Mouse (Mus musculus) layer of hippocampus, adult 2 months (tissue): ENCODE results near the gene Zfp68. TPM values are rescaled to one million over a fixed set of nuclear protein-coding genes. Genes with fewer than 3 reads are reported as not detected.

Source experiments
- DNase-seq, 2 experiments: peaks; one replicate each; pipeline ENCODE4 v3.0.0; 2022; ENCODE audit warnings: low spot score in 2 of 2
- H3K27ac ChIP-seq: fragments of 200-600 bp; 2 replicates; pipeline ENCODE4 v1.8.1; 2022
- H3K4me3 ChIP-seq: fragments of 200-600 bp; 2 replicates; pipeline ENCODE4 v1.8.1; 2022; ENCODE audit warnings: mild to moderate bottlenecking
- CTCF ChIP-seq: fragments of 200-600 bp; conservative IDR thresholded peaks from 2 replicates; pipeline ENCODE4 v1.8.1; 2022; ENCODE audit warnings: antibody characterized with exemption, mild to moderate bottlenecking, moderate library complexity
- long read RNA-seq, 2 experiments: library from polyadenylated mRNA; stranded (forward); transcript quantifications; one replicate each; pipeline ENCODE4 v2.0.0; 2021; ENCODE audit warnings: borderline mapping rate in 2 of 2
- total RNA-seq, 2 experiments: library from RNA; stranded (reverse); gene quantifications; 2 replicates each; pipeline ENCODE4 v1.2.3; 2021

The Zfp68 gene
- 10 to 100 TPM; 30.1 to 31.3 TPM for total RNA-seq
- long read RNA-seq, experiment 1, full-length matches to known transcripts = 33 of 35 reads
- long read RNA-seq, experiment 1, partial matches to known transcripts = 0 of 35 reads
- long read RNA-seq, experiment 1, other reads (novel, unspliced or antisense) = 2 of 35 reads
- long read RNA-seq, experiment 2, full-length matches to known transcripts = 50 of 59 reads
- long read RNA-seq, experiment 2, partial matches to known transcripts = 3 of 59 reads
- long read RNA-seq, experiment 2, other reads (novel, unspliced or antisense) = 6 of 59 reads

- peak within 1 kb of the TSS; percentile 99 for H3K4me3 ChIP-seq
- TF ChIP-seq CTCF = peak; percentile 74
- H3K27ac ChIP-seq = peak within 1 kb of the TSS; percentile 97
- DNase-seq = peak; percentile 89 to 96
Measured at GRCm38 (mm10) chr5:138619211-138620128, at the start of gene Zfp68. Gene Zfp68 (minus strand): TSS chr5:138619761.

DNA sequence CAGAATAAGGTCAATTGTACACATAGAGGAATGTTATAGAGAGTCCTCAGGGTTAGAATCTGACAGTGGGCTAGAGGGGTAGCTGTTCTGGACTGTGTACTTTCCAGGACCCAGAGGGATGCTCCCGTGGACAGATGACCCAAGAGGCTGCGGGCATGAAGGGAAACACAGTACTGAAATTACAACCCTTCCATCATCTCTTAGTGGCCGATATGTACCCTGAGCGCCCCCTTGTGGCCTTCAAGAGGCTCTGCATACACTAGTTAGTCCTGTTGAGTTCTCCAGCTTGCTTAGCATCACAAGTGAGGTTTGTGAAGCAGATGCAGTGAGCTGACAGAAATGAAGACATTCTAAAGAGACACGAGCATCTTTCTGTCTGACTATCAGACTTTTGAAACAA is 39.4 kb upstream of the Zfp68 start:
- peak; percentile 6 to 48 for DNase-seq
- H3K4me3 ChIP-seq = no peak overlapping the region
- TF ChIP-seq CTCF = peak; percentile 89
- H3K27ac ChIP-seq = no peak overlapping the region

DNA sequence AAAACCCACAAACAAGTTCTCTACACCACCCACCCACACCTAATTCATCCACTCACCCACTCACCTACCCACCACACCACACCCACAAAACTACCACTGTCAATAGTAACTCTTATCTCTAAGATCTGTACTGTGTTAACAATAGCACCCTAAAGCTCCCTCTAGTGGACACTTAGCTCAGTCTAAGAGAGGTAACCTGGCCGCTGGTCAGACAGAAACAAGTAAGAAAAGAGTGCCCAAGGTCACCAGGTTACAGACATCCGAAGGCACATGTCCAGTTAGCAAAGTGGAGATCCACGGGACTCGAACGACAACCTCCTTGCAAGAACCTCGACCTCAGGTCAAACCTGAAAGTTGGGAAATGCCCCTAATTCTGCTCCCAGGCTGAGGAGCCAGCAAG is 38.3 kb upstream of the Zfp68 start:
- peak; percentile 84 for TF ChIP-seq CTCF
- peak; percentile 37 to 41 for DNase-seq
- no peak overlapping the region for H3K27ac ChIP-seq
- no peak overlapping the region for H3K4me3 ChIP-seq

DNA sequence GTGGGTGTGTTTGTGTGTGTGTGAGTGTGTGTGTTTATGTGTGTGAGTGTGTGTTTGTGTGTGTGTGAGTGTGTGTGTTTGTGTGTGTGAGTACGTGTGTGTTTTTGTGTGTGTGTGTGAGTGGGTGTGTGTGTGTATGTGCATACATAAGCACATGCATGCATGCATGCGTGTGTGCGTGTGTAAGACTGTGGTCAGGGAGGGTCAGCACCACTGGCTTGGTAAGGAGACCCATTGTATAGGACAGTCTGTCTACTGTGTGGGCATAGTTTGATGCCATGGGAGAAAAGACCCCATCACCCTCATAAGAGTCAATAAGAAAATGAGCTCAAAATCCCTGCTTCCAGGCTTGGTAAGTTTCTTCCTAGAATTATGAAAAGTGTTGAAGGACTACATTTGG is 37.8 kb upstream of the Zfp68 start:
- TF ChIP-seq CTCF = no peak
- no peak overlapping the region for H3K4me3 ChIP-seq
- DNase-seq = no peak
- no peak overlapping the region for H3K27ac ChIP-seq

- Histone ChIP-seq H3K27ac (no peak overlapping the region), H3K4me3 (no peak overlapping the region)
- peak; percentile 48 to 55 for DNase-seq
- peak; percentile 90 for TF ChIP-seq CTCF
Measured at GRCm38 (mm10) chr5:138656477-138657156, 37.1 kb upstream of the Zfp68 start.

DNA sequence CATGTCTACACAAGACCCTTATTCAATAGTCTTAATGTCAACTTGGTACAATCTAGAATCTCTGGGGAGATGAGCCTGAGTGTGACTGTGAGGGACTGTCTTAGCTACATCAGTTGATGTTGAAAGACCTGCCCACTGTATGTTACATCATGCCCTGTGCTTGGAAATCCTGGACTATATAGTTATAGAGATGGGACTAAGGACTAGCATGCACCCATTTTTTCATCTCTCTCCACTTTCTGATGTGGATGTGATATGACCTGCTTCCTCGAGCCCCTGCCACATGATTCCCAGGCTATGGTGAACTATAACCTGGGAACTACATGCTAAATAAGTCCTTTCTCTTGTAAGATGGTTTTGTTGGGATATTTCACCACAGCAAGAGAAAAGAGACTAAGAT is 33.4 kb upstream of the Zfp68 start:
- no peak overlapping the region for H3K4me3 ChIP-seq

DNA sequence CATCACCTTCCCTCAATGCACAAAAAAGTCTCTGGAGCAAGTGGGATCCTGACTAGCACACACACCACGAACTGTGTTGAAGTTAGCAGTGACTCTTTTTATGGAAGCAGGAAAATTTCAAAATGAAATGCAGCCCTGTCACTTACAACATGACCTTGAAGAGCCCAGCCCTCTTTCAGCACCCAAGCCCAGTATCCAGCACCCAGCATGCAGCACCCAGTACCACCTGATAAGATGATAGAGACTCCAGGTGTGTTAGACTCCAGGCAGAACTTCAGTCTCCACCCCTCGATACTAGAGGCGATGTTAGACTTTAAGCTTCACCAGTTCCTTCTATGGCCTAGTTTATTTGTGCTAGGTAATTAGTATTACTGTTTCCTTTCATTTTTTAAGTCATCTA is 22.2 kb upstream of the Zfp68 start:
- Histone ChIP-seq H3K27ac (no peak overlapping the region), H3K4me3 (no peak overlapping the region)
- no peak for DNase-seq
- no peak for TF ChIP-seq CTCF

More for the DNA sequence above, 33.4 kb upstream of the Zfp68 start:
- no peak for DNase-seq
- no peak overlapping the region for H3K27ac ChIP-seq
- no peak for TF ChIP-seq CTCF

DNA sequence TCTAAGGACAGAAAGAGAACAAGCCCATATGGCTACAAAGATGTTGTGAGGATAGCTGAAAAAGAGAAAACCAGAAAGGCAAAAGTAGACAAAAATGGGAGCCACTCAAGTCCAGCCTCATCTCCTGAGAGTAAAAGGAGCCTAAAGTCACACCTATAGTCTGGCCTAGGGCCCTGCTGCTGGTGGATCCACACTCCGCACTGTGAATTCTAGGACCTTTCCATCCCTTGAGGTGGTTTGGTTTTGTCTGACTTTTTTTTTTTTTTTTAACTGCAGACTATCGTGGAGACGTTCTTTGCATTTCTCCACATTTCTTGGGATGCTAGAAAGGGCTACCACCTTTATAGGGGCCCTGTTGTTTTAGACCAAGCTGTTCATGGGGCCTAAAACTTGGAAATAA is 21.5 kb upstream of the Zfp68 start:
- Histone ChIP-seq H3K27ac (no peak overlapping the region), H3K4me3 (no peak overlapping the region)
- DNase-seq = no peak
- no peak for TF ChIP-seq CTCF

DNA sequence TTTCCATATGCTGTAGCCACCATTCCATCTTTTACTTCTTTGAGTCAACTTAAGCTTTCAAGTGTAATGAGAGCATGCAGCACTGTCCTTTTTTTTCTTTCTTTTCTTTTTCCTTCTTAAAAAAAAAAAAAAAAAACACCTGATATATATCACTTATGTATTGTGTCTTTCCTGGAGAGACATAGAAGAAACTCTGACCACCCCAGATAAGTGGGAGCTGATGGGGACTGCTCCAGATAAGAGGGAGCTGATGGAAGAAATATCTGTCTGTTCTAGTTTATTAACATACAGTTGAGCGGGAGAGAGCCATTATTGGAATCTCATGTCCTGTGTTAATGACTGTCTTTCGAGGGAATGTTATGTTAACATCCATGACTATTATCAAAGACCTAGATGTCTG is 16.9 kb upstream of the Zfp68 start:
- H3K27ac ChIP-seq = no peak overlapping the region
- no peak for TF ChIP-seq CTCF
- DNase-seq = no peak

DNA sequence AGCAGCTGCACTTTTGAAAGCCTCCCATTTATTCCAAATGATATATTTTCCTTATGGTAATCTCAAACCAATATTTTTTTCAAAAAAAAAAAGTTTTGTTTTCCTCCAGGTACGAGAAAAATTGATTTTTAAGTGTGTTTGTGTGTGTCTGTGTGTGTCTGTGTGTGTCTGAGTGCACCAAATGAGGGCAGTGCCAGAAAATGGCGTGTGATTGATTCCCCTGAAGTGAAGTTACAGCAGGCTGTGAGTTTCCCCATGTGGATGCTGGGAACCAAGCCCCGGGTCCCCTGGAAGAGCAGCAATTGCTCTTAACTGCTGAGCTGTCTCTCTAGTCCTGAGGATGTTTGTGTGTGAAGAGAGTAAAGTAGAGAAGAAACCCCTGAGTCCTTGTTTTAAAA is 3.9 kb upstream of the Zfp68 start:
- H3K27ac ChIP-seq = peak overlapping the region; percentile 97
- H3K4me3 ChIP-seq = peak overlapping the region; percentile 92
- TF ChIP-seq CTCF = no peak
- no peak for DNase-seq

More for the DNA sequence above, 16.9 kb upstream of the Zfp68 start:
- no peak overlapping the region for H3K4me3 ChIP-seq

DNA sequence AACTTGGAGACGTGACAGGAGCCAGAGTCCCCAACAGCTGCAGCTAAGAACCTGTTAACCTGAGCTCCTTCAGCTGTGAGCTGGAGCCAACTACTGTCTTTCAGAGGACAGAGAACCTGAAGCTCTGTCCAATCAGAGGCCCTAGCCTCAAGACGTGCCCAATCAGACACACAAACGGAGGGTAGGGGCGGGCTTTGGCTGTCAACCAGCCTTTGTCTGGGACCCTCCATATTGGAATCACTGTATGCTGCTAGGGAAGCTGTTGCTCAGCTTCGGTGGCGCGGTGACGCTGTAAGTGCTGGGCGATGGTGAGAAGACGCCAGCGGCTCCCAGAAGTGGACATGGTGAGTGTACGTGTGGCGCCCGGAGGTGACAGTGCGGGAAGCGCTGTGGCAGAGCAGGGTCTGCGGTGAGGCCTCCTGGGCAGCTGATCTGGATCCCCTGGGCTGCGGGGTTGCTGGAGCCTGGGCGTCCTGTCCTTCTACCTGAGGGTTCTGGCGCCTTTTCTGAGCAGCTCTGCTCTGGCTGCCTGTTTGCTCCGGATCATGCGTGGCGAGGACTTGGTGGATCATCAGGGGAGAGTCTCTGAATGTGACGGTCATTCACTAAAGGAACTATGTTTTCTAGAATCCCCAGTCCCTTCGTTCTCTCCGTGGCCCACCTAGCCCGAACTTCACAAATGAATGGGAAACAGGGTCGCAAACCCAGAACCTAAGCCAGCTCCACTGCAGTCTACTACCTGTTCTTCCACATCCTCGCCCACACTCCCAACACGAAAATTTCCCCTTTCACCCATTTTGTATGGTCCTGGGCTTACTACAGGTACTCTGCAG is 3.3 kb upstream of the Zfp68 start, which contains the start of gene A430033K04Rik:
Gene A430033K04Rik, plus strand, starts transcription at position 215 of the 833 bp plus-strand sequence.
- no peak for TF ChIP-seq CTCF
- peak; percentile 93 to 96 for DNase-seq
- peak within 1 kb of the TSS; percentile 92 for H3K4me3 ChIP-seq
- peak within 1 kb of the TSS; percentile 97 for H3K27ac ChIP-seq

- DNase-seq = no peak
- TF ChIP-seq CTCF = no peak
- Histone ChIP-seq H3K27ac (no peak overlapping the region), H3K4me3 (no peak overlapping the region)
Measured at GRCm38 (mm10) chr5:138620836-138621235, 1.3 kb upstream of the Zfp68 start.
